Mouse (Mus musculus): ENCODE results near the gene Mmp28.

Mmp28 gene

GRCm38 (mm10) chr11:83462711-83463244 is at the start of gene Mmp28:
Gene Mmp28, minus strand, starts transcription at chr11:83463071.
- DNase-seq = no peak

- DNase-seq = no peak
Measured at GRCm38 (mm10) chr11:83509521-83509920, 46.6 kb upstream of the Mmp28 start.

- DNase-seq = no peak
Measured at GRCm38 (mm10) chr11:83504308-83504707, 41.4 kb upstream of the Mmp28 start.

- no peak for DNase-seq
Measured at GRCm38 (mm10) chr11:83495571-83495970, 32.7 kb upstream of the Mmp28 start.

GRCm38 (mm10) chr11:83491488-83491887 is 28.6 kb upstream of the Mmp28 start:
- DNase-seq = no peak

GRCm38 (mm10) chr11:83473235-83474016 is 10.6 kb upstream of the Mmp28 start:
- DNase-seq = no peak

- peak; percentile 99 for DNase-seq
Measured at GRCm38 (mm10) chr11:83472324-83473234, 9.7 kb upstream of the Mmp28 start, which contains the start of gene Taf15. Gene Taf15, plus strand, starts transcription at chr11:83473086.

- DNase-seq = no peak
Measured at GRCm38 (mm10) chr11:83471766-83472165, 8.9 kb upstream of the Mmp28 start.

- peak; percentile 39 for DNase-seq
Measured at GRCm38 (mm10) chr11:83468765-83469164, 5.9 kb upstream of the Mmp28 start.

- DNase-seq = no peak
Measured at GRCm38 (mm10) chr11:83467120-83467652, 4.3 kb upstream of the Mmp28 start.

- DNase-seq = no peak
Measured at GRCm38 (mm10) chr11:83465976-83466375, 3.1 kb upstream of the Mmp28 start.

GRCm38 (mm10) chr11:83461462-83462027 is 1.3 kb downstream of the Mmp28 start:
- no peak for DNase-seq

GRCm38 (mm10) chr11:83457912-83458601 is 4.8 kb downstream of the Mmp28 start:
- DNase-seq = no peak

- no peak for DNase-seq
Measured at GRCm38 (mm10) chr11:83457257-83457656, 5.6 kb downstream of the Mmp28 start.

- no peak for DNase-seq
Measured at GRCm38 (mm10) chr11:83455608-83456007, 7.3 kb downstream of the Mmp28 start.

GRCm38 (mm10) chr11:83454548-83454947 is 8.3 kb downstream of the Mmp28 start:
- no peak for DNase-seq

GRCm38 (mm10) chr11:83451281-83451680 is 11.6 kb downstream of the Mmp28 start:
- DNase-seq = no peak

- no peak for DNase-seq
Measured at GRCm38 (mm10) chr11:83450550-83450949, 12.3 kb downstream of the Mmp28 start.

GRCm38 (mm10) chr11:83449298-83449697 is 13.6 kb downstream of the Mmp28 start:
- no peak for DNase-seq

- no peak for DNase-seq
Measured at GRCm38 (mm10) chr11:83448927-83449236, 14.0 kb downstream of the Mmp28 start.

GRCm38 (mm10) chr11:83448021-83448926 is 14.6 kb downstream of the Mmp28 start:
- DNase-seq = no peak

Measured in right cerebral cortex, adult 18-20 months (tissue).